Mouse (Mus musculus): Measurements from ENCODE around the gene Efna5. TPM values are rescaled to one million over a fixed set of nuclear protein-coding genes. Genes with fewer than 3 reads are reported as not detected.

Gene Efna5
- polyA plus RNA-seq, 1 experiment, result 2.5 TPM

GRCm38 (mm10) chr17:62598716-62599490 is 282.2 kb downstream of the Efna5 start:
- DNase-seq, result no peak
- WGBS, result 41% methylated on average over 9 of the region's 9 CpGs
- no peaks in the 10 kb centered on the region for H3K4me1 ChIP-seq (ENCODE audit: control insufficient read depth, insufficient read depth, low read length)
- no peaks in the 10 kb centered on the region for H3K27me3 ChIP-seq (replicated peaks; ENCODE audit: control insufficient read depth, insufficient read depth, low read length)
- H3K36me3 ChIP-seq (ENCODE audit: control insufficient read depth, insufficient read depth, low read length), result no peaks in the 10 kb centered on the region
- H3K4me3 ChIP-seq (ENCODE audit: insufficient read depth, low read depth, low read length), result no peak overlapping the region
- H3K27ac ChIP-seq (ENCODE audit: insufficient read depth, low read depth, low read length), result no peak overlapping the region
- TF ChIP-seq POLR2A (IDR thresholded peaks at IDR 0.05; ENCODE audit: low read depth, low read length) (no peak), CTCF (conservative IDR thresholded peaks at IDR 0.05; ENCODE audit: insufficient read depth, insufficient read length, low read depth, low read length) (no peak)

- no peak overlapping the region for H3K4me3 ChIP-seq (ENCODE audit: insufficient read depth, low read depth, low read length)
- no peaks in the 10 kb centered on the region for H3K4me1 ChIP-seq (ENCODE audit: control insufficient read depth, insufficient read depth, low read length)
- no peak for DNase-seq
- H3K27me3 ChIP-seq (replicated peaks; ENCODE audit: control insufficient read depth, insufficient read depth, low read length), result no peaks in the 10 kb centered on the region
- H3K27ac ChIP-seq (ENCODE audit: insufficient read depth, low read depth, low read length), result no peak overlapping the region
- TF ChIP-seq POLR2A (IDR thresholded peaks at IDR 0.05; ENCODE audit: low read depth, low read length) (no peak), CTCF (conservative IDR thresholded peaks at IDR 0.05; ENCODE audit: insufficient read depth, insufficient read length, low read depth, low read length) (no peak)
- no peaks in the 10 kb centered on the region for H3K36me3 ChIP-seq (ENCODE audit: control insufficient read depth, insufficient read depth, low read length)
- WGBS, result 88% methylated on average over 5 of the region's 5 CpGs
These were observed 288.6 kb downstream of the Efna5 start for GRCm38 (mm10) chr17:62592436-62593074.

GRCm38 (mm10) chr17:62591581-62592435 is 289.3 kb downstream of the Efna5 start:
- no peaks in the 10 kb centered on the region for H3K27me3 ChIP-seq (replicated peaks; ENCODE audit: control insufficient read depth, insufficient read depth, low read length)
- 73% methylated on average over 10 of the region's 10 CpGs for WGBS
- H3K27ac ChIP-seq (ENCODE audit: insufficient read depth, low read depth, low read length), result no peak overlapping the region
- no peaks in the 10 kb centered on the region for H3K4me1 ChIP-seq (ENCODE audit: control insufficient read depth, insufficient read depth, low read length)
- no peak for DNase-seq
- no peak overlapping the region for H3K4me3 ChIP-seq (ENCODE audit: insufficient read depth, low read depth, low read length)
- TF ChIP-seq CTCF (conservative IDR thresholded peaks at IDR 0.05; ENCODE audit: insufficient read depth, insufficient read length, low read depth, low read length) (no peak), POLR2A (IDR thresholded peaks at IDR 0.05; ENCODE audit: low read depth, low read length) (no peak)
- H3K36me3 ChIP-seq (ENCODE audit: control insufficient read depth, insufficient read depth, low read length), result no peaks in the 10 kb centered on the region

- no peak for DNase-seq
- TF ChIP-seq POLR2A (IDR thresholded peaks at IDR 0.05; ENCODE audit: low read depth, low read length) (no peak), CTCF (conservative IDR thresholded peaks at IDR 0.05; ENCODE audit: insufficient read depth, insufficient read length, low read depth, low read length) (no peak)
- no peak overlapping the region for H3K4me3 ChIP-seq (ENCODE audit: insufficient read depth, low read depth, low read length)
- no peak overlapping the region for H3K27ac ChIP-seq (ENCODE audit: insufficient read depth, low read depth, low read length)
- no peaks in the 10 kb centered on the region for H3K27me3 ChIP-seq (replicated peaks; ENCODE audit: control insufficient read depth, insufficient read depth, low read length)
- 76% methylated on average over 9 of the region's 9 CpGs for WGBS
- no peaks in the 10 kb centered on the region for H3K4me1 ChIP-seq (ENCODE audit: control insufficient read depth, insufficient read depth, low read length)
- no peaks in the 10 kb centered on the region for H3K36me3 ChIP-seq (ENCODE audit: control insufficient read depth, insufficient read depth, low read length)
These were observed 290.2 kb downstream of the Efna5 start for GRCm38 (mm10) chr17:62590685-62591460.

GRCm38 (mm10) chr17:62580127-62580526 is 301.0 kb downstream of the Efna5 start:
- Histone ChIP-seq H3K27ac (ENCODE audit: insufficient read depth, low read depth, low read length) (no peak overlapping the region), H3K4me1 (ENCODE audit: control insufficient read depth, insufficient read depth, low read length) (no peaks in the 10 kb centered on the region), H3K4me3 (ENCODE audit: insufficient read depth, low read depth, low read length) (no peak overlapping the region), H3K27me3 (replicated peaks; ENCODE audit: control insufficient read depth, insufficient read depth, low read length) (no peaks in the 10 kb centered on the region), H3K36me3 (ENCODE audit: control insufficient read depth, insufficient read depth, low read length) (no peaks in the 10 kb centered on the region)
- no peak for DNase-seq
- WGBS, result 57% methylated on average over 6 of the region's 6 CpGs
- no peak for TF ChIP-seq CTCF (conservative IDR thresholded peaks at IDR 0.05; ENCODE audit: insufficient read depth, insufficient read length, low read depth, low read length)
- TF ChIP-seq POLR2A (IDR thresholded peaks at IDR 0.05; ENCODE audit: low read depth, low read length), result no peak

- WGBS, result 69% methylated on average over 6 of the region's 6 CpGs
These were observed 301.5 kb downstream of the Efna5 start for GRCm38 (mm10) chr17:62579618-62580017.

More at GRCm38 (mm10) chr17:62579618-62580017, 301.5 kb downstream of the Efna5 start:
- Histone ChIP-seq H3K4me1 (ENCODE audit: control insufficient read depth, insufficient read depth, low read length) (no peaks in the 10 kb centered on the region), H3K27me3 (replicated peaks; ENCODE audit: control insufficient read depth, insufficient read depth, low read length) (no peaks in the 10 kb centered on the region), H3K27ac (ENCODE audit: insufficient read depth, low read depth, low read length) (no peak overlapping the region), H3K4me3 (ENCODE audit: insufficient read depth, low read depth, low read length) (no peak overlapping the region), H3K36me3 (ENCODE audit: control insufficient read depth, insufficient read depth, low read length) (no peaks in the 10 kb centered on the region)
- DNase-seq, result no peak
- no peak for TF ChIP-seq POLR2A (IDR thresholded peaks at IDR 0.05; ENCODE audit: low read depth, low read length)
- no peak for TF ChIP-seq CTCF (conservative IDR thresholded peaks at IDR 0.05; ENCODE audit: insufficient read depth, insufficient read length, low read depth, low read length)
